Mouse (Mus musculus) heart, postnatal 0 days (tissue): ENCODE data around the gene Sema3d. TPM values are rescaled to one million over a fixed set of nuclear protein-coding genes. Genes with fewer than 3 reads are reported as not detected.

ENCODE experiments used
- ATAC-seq: fragments of 200-750 bp; cut with Nextera tagmentation; 2 replicates; pipeline ENCODE4 v1.8.0; 2017; ENCODE audit warnings: low read depth, moderate number of reproducible peaks, moderate library complexity; ENCODE audit not compliant: insufficient read depth
- DNase-seq: peaks from one replicate; pipeline ENCODE4 v3.0.0-alpha.2; 2016; ENCODE audit warnings: low spot score
- H3K27ac ChIP-seq: fragments of 300-500 bp; sonication (generic); 2 replicates; pipeline ENCODE4 v1.5.1; 2014; ENCODE audit warnings: low read depth, mild to moderate bottlenecking
- H3K27me3 ChIP-seq: fragments of 300-500 bp; sonication (generic); 2 replicates; pipeline ENCODE4 v1.6.1; 2014; ENCODE audit warnings: low read length, mixed read lengths; ENCODE audit not compliant: control insufficient read depth, insufficient read depth
- H3K36me3 ChIP-seq: fragments of 300-500 bp; sonication (generic); replicated peaks from 2 replicates; pipeline ENCODE4 v1.6.1; 2014; ENCODE audit warnings: low read length, mixed read lengths; ENCODE audit not compliant: control insufficient read depth, insufficient read depth
- H3K4me1 ChIP-seq: fragments of 300-500 bp; sonication (generic); 2 replicates; pipeline ENCODE4 v1.6.1; 2014; ENCODE audit warnings: antibody characterized with exemption; ENCODE audit not compliant: control insufficient read depth, insufficient read depth
- H3K4me2 ChIP-seq: fragments of 300-500 bp; sonication (generic); 2 replicates; pipeline ENCODE4 v1.6.1; 2014; ENCODE audit warnings: low read depth, mild to moderate bottlenecking, low read length, moderate library complexity
- H3K4me3 ChIP-seq: fragments of 300-500 bp; sonication (generic); 2 replicates; pipeline ENCODE4 v1.5.1; 2014; ENCODE audit warnings: low read depth, low read length
- H3K9ac ChIP-seq: fragments of 300-500 bp; sonication (generic); replicated peaks from 2 replicates; pipeline ENCODE4 v1.6.1; 2014; ENCODE audit warnings: low read depth, low read length, mixed read lengths
- H3K9me3 ChIP-seq: fragments of 300-500 bp; sonication (generic); replicated peaks from 2 replicates; pipeline ENCODE4 v1.6.1; 2016; ENCODE audit warnings: low read length; ENCODE audit not compliant: control insufficient read depth
- CTCF ChIP-seq: IDR thresholded peaks from 2 replicates; pipeline ENCODE4 v1.5.1; 2016; ENCODE audit warnings: antibody characterized with exemption, control low read depth, low read depth
- WGBS: fragments of 180-500 bp; shearing (Covaris S2); extraction: QIAGEN DNeasy Blood & Tissue Kit; methylation state at CpG from one replicate; pipeline ENCODE4 v1.1.7; 2014; 5-methylcytosine and 5-hydroxymethylcytosine counted together
- polyA plus RNA-seq: library from polyadenylated mRNA; unstranded; fragments of >200 nt; fragmentation: Nextera tagmentation; extraction: Ambion mirVana; gene quantifications from 2 replicates; pipeline ENCODE4 v1.2.1, GENCODE M21; 2015
- total RNA-seq: library from RNA; depleted of rRNA; stranded (reverse); fragments of >200 nt; gene quantifications from 2 replicates; pipeline ENCODE4 v1.2.3, GENCODE M21; 2014; ENCODE audit warnings: low replicate concordance

The Sema3d gene
- total and polyA plus RNA-seq, 2 experiments from 2014 or later: 3.8 to 4.7 TPM

DNA sequence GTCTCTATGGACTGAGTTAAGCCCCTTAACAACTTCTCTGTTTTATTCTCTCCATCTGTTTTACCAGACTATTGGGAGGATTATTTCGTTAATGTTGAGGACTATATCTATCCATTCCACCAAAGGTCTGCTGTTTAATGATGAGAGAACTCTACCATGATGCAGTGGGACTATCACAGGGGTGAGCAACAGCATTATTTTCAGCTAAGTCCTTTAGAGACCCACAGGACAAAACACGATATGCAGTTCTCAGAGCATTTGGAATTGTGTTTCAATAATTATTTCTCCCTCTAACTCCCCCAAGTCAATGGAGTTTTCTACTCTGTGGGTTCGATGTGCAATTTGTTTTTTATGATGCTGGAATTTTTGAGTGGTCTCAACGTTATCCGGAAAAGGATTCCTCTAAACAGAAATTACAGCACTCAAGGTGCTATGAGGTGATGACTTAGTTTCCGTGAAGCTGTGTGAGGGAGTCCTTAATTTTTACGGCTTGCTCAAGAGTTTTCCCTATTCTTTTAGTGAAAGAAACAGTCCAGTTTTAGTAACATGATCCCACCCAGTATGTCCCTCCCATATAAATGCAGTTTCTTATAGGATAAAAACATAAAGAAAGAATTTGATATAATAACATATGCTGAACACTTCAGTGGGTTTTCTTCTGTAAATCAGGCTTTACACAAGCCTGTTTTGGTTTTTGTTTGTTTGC, 254.7 kb downstream of the Sema3d start:
- TF ChIP-seq CTCF: no peak
- Histone ChIP-seq H3K4me2 (no peak overlapping the region), H3K27me3 (no peaks in the 10 kb centered on the region), H3K4me1 (no peaks in the 10 kb centered on the region), H3K36me3 (no peaks in the 10 kb centered on the region), H3K27ac (no peak overlapping the region), H3K4me3 (no peak overlapping the region), H3K9ac (no peak overlapping the region), H3K9me3 (no peaks in the 10 kb centered on the region)
- ATAC-seq: no peak
- WGBS: 83% methylated on average over 7 of the region's 7 CpGs
- DNase-seq: no peak
